Mouse (Mus musculus): ENCODE results near the gene Nup62. TPM values are rescaled to one million over a fixed set of nuclear protein-coding genes. Genes with fewer than 3 reads are reported as not detected.
A peak's percentile ranks its signal among the peaks of the same experiment; 100 is the strongest.

The Nup62 gene
- polyA plus RNA-seq, 1 experiment: 77.0 TPM

DNA sequence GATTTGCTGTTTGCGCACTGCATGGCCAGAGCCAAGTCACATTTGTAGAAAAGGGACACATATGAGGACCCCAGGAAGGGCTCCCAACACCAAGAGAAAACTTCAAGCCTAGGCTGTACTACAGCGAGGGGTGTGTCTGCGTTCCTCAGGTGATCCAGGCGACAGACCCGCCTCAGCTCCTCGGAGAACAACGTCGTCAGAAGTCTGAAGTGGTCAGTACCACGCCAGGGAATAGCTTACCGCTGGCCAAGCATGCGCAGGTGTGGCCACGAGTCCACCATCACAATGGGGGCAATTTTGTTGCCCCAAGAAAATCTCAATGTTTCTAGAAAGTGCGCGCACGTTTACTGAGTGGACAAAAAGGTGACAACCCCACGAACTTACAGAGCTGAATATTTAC is 52.6 kb downstream of the Nup62 start:
- no peak for TF ChIP-seq REST (IDR thresholded peaks at IDR 0.05; ENCODE audit: insufficient read depth, insufficient read length)
- TF ChIP-seq TCF12 (IDR thresholded peaks at IDR 0.05; ENCODE audit: insufficient read depth, poor library complexity, severe bottlenecking): no peak
- TF ChIP-seq MAX (IDR thresholded peaks at IDR 0.05; ENCODE audit: low read depth): no peak
- TF ChIP-seq TCF3 (IDR thresholded peaks at IDR 0.05; ENCODE audit: insufficient read length, low read depth): no peak
- no peak for TF ChIP-seq USF1 (IDR thresholded peaks at IDR 0.05; ENCODE audit: low read depth)
- no peak for TF ChIP-seq MYOD1 (IDR thresholded peaks at IDR 0.05; ENCODE audit: control insufficient read depth in 1 of 3, insufficient read length in 2 of 3, low read depth in 2 of 3)
- no peak for TF ChIP-seq CEBPB (IDR thresholded peaks at IDR 0.05; ENCODE audit: insufficient read depth, poor library complexity, severe bottlenecking)
- TF ChIP-seq MYOG (IDR thresholded peaks at IDR 0.05; ENCODE audit: control insufficient read depth in 1 of 3, insufficient read depth in 1 of 3, insufficient read length in 2 of 3, low read depth in 2 of 3): no peak
- no peak for TF ChIP-seq POLR2A (IDR thresholded peaks at IDR 0.05; ENCODE audit: insufficient read length, low read depth)
- TF ChIP-seq SRF (IDR thresholded peaks at IDR 0.05; ENCODE audit: control insufficient read depth, insufficient read length, low read depth): no peak
- TF ChIP-seq E2F4 (IDR thresholded peaks at IDR 0.05; ENCODE audit: insufficient read depth): no peak
- TF ChIP-seq POLR2AphosphoS2 (IDR thresholded peaks at IDR 0.05; ENCODE audit: insufficient read length, low read depth): no peak
- Histone ChIP-seq H3K4me3 (peak overlapping the region; percentile 19), H3K79me2 (ENCODE audit: control insufficient read depth, insufficient read depth) (peaks cover 49% of the 10 kb centered on the region), H3K4me2 (ENCODE audit: low read depth) (peak overlapping the region; percentile 92), H3K27me3 (ENCODE audit: control insufficient read depth, insufficient read depth, insufficient read length) (no peaks in the 10 kb centered on the region), H3ac (ENCODE audit: control insufficient read depth, insufficient read length) (peak overlapping the region; percentile 77), H3K36me3 (ENCODE audit: control insufficient read depth, insufficient read depth) (no peaks in the 10 kb centered on the region)

DNA sequence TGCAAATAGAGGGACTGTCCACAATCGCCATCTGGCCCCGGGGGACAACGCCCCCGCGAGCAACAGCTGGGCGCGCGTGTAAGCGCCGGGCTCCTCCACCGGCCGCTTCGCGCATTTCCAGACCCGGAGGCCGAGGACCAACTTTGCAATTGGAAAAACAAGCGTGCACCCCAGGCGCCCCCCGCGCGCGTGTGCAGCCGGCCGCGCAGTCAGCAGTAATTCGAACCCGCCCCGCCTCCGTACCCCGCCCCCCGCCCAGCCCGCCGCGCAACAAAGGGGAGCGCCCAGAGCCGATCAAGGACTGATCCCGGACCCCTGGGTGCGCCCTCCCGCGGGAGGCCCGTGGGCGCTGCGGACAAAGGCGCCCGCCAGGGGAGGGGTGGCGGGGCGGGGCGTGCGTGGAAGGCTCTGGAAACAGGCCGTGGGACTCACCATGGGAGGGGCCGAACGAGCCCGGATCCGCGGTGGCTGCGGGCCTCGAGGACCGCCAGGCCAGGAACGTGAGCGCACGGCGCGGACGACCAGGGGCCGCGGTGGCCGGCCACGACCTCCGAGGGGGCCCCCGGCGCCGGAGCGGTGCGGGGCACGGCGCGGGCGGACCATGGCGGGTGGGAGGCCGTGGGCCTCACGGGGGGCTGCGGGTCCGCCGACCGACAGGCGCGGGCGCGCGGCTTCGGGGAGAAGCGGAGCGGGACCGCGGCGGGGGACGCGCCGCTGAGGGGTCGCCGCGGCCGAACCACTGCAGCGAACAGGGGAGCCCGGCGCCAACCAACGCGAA is 53.2 kb downstream of the Nup62 start:
- peak overlapping the region; percentile 77 for H3ac ChIP-seq (ENCODE audit: control insufficient read depth, insufficient read length)
- H3K4me3 ChIP-seq: peak overlapping the region; percentile 19
- H3K27me3 ChIP-seq (ENCODE audit: control insufficient read depth, insufficient read depth, insufficient read length): no peaks in the 10 kb centered on the region
- peak overlapping the region; percentile 92 for H3K4me2 ChIP-seq (ENCODE audit: low read depth)
- no peaks in the 10 kb centered on the region for H3K36me3 ChIP-seq (ENCODE audit: control insufficient read depth, insufficient read depth)
- peaks cover 44% of the 10 kb centered on the region for H3K79me2 ChIP-seq (ENCODE audit: control insufficient read depth, insufficient read depth)
- no peak for TF ChIP-seq USF1 (IDR thresholded peaks at IDR 0.05; ENCODE audit: low read depth)
- no peak for TF ChIP-seq TCF3 (IDR thresholded peaks at IDR 0.05; ENCODE audit: insufficient read length, low read depth)
- TF ChIP-seq MAX (IDR thresholded peaks at IDR 0.05; ENCODE audit: low read depth): no peak
- no peak for TF ChIP-seq POLR2AphosphoS2 (IDR thresholded peaks at IDR 0.05; ENCODE audit: insufficient read length, low read depth)
- peak; percentile 31 for TF ChIP-seq POLR2A (IDR thresholded peaks at IDR 0.05; ENCODE audit: insufficient read length, low read depth)
- no peak for TF ChIP-seq CEBPB (IDR thresholded peaks at IDR 0.05; ENCODE audit: insufficient read depth, poor library complexity, severe bottlenecking)
- peak in 2 of 3 experiments; percentile 42 to 87 for TF ChIP-seq MYOD1 (IDR thresholded peaks at IDR 0.05; ENCODE audit: control insufficient read depth in 1 of 3, insufficient read length in 2 of 3, low read depth in 2 of 3)
- TF ChIP-seq MYOG (IDR thresholded peaks at IDR 0.05; ENCODE audit: control insufficient read depth in 1 of 3, insufficient read depth in 1 of 3, insufficient read length in 2 of 3, low read depth in 2 of 3): peak; percentile 37 to 88 (median 83)
- no peak for TF ChIP-seq REST (IDR thresholded peaks at IDR 0.05; ENCODE audit: insufficient read depth, insufficient read length)

DNA sequence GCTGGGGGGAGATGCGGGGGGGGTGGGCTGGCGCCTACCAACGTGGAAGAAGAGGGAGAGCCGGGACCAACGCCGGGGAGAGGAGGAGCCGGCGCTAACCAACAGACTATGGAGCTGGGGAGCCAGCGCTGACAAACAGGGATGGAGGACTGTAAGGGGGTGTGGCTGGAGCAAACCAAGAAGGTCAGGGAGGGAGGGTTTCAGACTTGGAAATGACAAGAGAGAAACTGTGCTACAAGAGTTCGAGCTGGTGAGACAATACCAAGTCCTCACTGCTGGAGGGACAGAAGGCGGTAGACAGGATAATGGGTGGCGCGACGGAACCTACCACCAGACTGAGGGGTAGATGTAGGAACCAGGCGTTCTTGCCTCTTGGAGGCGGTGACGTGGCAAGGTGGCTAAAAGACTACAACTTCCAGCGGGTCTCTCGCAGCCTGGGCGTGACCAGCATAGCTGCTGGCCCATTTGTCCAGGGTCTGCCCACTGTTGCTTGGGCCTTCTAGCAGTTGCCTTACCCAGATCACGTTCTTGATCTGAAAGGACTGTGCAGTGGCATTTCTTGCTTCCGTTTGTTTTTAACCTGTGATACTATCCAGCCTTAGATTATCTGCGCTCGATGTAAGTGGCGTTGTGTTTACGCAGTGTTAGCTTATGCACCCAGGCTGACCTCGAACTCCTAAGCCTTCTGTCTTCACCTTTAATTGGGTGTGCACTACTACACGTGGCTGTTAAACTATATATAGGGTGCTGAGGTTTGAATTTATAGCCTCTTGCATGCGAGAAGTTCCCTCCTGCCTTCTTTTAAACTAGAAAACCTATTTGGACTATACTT is 54.0 kb downstream of the Nup62 start, which contains the start of gene Ptov1:
TSS of gene Ptov1 (minus strand) at position 92 of the 832 bp plus-strand sequence.
- TF ChIP-seq MAX (IDR thresholded peaks at IDR 0.05; ENCODE audit: low read depth) (no peak), CEBPB (IDR thresholded peaks at IDR 0.05; ENCODE audit: insufficient read depth, poor library complexity, severe bottlenecking) (no peak), MYOG (IDR thresholded peaks at IDR 0.05; ENCODE audit: control insufficient read depth in 1 of 3, insufficient read depth in 1 of 3, insufficient read length in 2 of 3, low read depth in 2 of 3) (peak in 1 of 3 experiments; percentile 14), POLR2AphosphoS2 (IDR thresholded peaks at IDR 0.05; ENCODE audit: insufficient read length, low read depth) (peak; percentile 91), TCF3 (IDR thresholded peaks at IDR 0.05; ENCODE audit: insufficient read length, low read depth) (no peak), POLR2A (IDR thresholded peaks at IDR 0.05; ENCODE audit: insufficient read length, low read depth) (peak; percentile 60), REST (IDR thresholded peaks at IDR 0.05; ENCODE audit: insufficient read depth, insufficient read length) (no peak), TCF12 (IDR thresholded peaks at IDR 0.05; ENCODE audit: insufficient read depth, poor library complexity, severe bottlenecking) (no peak), MYOD1 (IDR thresholded peaks at IDR 0.05; ENCODE audit: control insufficient read depth in 1 of 3, insufficient read length in 2 of 3, low read depth in 2 of 3) (peak in 1 of 3 experiments; percentile 7), E2F4 (IDR thresholded peaks at IDR 0.05; ENCODE audit: insufficient read depth) (no peak)
- H3K27me3 ChIP-seq (ENCODE audit: control insufficient read depth, insufficient read depth, insufficient read length): no peaks in the 10 kb centered on the region
- H3K4me3 ChIP-seq: peak within 1 kb of the TSS; percentile 19
- peak within 1 kb of the TSS; percentile 92 for H3K4me2 ChIP-seq (ENCODE audit: low read depth)
- H3ac ChIP-seq (ENCODE audit: control insufficient read depth, insufficient read length): peak within 1 kb of the TSS; percentile 77
- H3K36me3 ChIP-seq (ENCODE audit: control insufficient read depth, insufficient read depth): no peaks in the 10 kb centered on the region
- peaks cover 37% of the 10 kb centered on the region for H3K79me2 ChIP-seq (ENCODE audit: control insufficient read depth, insufficient read depth)

GRCm38 (mm10) chr7:44870614-44871013 is 54.7 kb downstream of the Nup62 start:
- Histone ChIP-seq H3ac (ENCODE audit: control insufficient read depth, insufficient read length) (no peak overlapping the region), H3K27me3 (ENCODE audit: control insufficient read depth, insufficient read depth, insufficient read length) (no peaks in the 10 kb centered on the region), H3K79me2 (ENCODE audit: control insufficient read depth, insufficient read depth) (peaks cover 30% of the 10 kb centered on the region), H3K36me3 (ENCODE audit: control insufficient read depth, insufficient read depth) (no peaks in the 10 kb centered on the region), H3K4me2 (ENCODE audit: low read depth) (peak overlapping the region; percentile 87), H3K4me3 (peak overlapping the region; percentile 19)
- no peak for TF ChIP-seq E2F4 (IDR thresholded peaks at IDR 0.05; ENCODE audit: insufficient read depth)
- TF ChIP-seq MYOD1 (IDR thresholded peaks at IDR 0.05; ENCODE audit: control insufficient read depth in 1 of 3, insufficient read length in 2 of 3, low read depth in 2 of 3): no peak
- TF ChIP-seq POLR2AphosphoS2 (IDR thresholded peaks at IDR 0.05; ENCODE audit: insufficient read length, low read depth): no peak
- no peak for TF ChIP-seq MAX (IDR thresholded peaks at IDR 0.05; ENCODE audit: low read depth)
- no peak for TF ChIP-seq CEBPB (IDR thresholded peaks at IDR 0.05; ENCODE audit: insufficient read depth, poor library complexity, severe bottlenecking)
- no peak for TF ChIP-seq REST (IDR thresholded peaks at IDR 0.05; ENCODE audit: insufficient read depth, insufficient read length)
- TF ChIP-seq MYOG (IDR thresholded peaks at IDR 0.05; ENCODE audit: control insufficient read depth in 1 of 3, insufficient read depth in 1 of 3, insufficient read length in 2 of 3, low read depth in 2 of 3): no peak
- TF ChIP-seq POLR2A (IDR thresholded peaks at IDR 0.05; ENCODE audit: insufficient read length, low read depth): no peak
- TF ChIP-seq USF1 (IDR thresholded peaks at IDR 0.05; ENCODE audit: low read depth): no peak
- no peak for TF ChIP-seq TCF3 (IDR thresholded peaks at IDR 0.05; ENCODE audit: insufficient read length, low read depth)
- TF ChIP-seq SRF (IDR thresholded peaks at IDR 0.05; ENCODE audit: control insufficient read depth, insufficient read length, low read depth): no peak
- TF ChIP-seq TCF12 (IDR thresholded peaks at IDR 0.05; ENCODE audit: insufficient read depth, poor library complexity, severe bottlenecking): no peak

All from myocyte (in vitro differentiated cells).